Mouse (Mus musculus) CH12F3 (cell line): Measurements from ENCODE around the gene Itga6.

Experiments used
- in situ Hi-C: fragments of 300-500 bp; cut with MboI; formaldehyde crosslinking; loops from 2 replicates; pipeline ENCODE4 v1.14.3; 2020; ENCODE audit warnings: low sequenced_read_pairs

Itga6 gene

DNA sequence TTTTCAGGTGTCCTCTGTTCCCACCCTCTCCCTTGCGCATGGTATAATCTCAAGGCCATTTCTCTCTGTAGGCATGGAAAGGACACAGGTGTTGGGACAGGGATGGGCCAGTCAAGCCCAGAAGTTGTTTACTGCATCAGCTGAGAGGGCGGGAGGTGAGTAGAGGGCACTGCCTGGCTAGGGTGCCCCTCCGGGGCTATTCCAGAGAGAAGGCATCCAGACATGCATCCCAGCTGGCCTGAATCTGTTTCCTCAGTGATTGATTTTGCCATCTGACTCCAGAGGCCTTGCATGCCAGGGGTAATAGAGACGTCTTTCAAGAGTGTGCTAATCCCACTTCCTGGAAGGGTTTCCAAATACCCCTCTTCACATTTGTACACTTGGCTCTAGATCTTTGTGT, 14.7 kb downstream of the Itga6 start:
- in situ Hi-C loops = no loop called here

DNA sequence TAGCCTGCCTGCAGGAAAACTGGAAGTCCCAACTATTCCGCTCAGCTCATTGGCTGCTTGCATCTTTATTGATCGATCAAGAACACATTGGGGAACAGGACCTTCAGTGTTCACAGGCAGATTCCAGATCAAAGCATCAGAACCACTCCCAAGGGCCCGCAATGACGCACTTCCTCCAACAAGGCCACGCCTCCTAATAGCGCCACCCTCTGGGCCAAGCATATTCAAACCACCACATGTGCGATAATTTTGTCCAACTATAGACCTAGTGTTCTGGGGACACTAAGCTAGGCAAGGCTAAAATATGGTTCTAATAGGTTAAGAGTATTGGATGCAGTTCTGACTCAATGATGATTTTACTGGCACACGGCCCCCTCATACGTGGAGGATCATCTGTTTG, 15.7 kb downstream of the Itga6 start:
- in situ Hi-C loops = no loop called here

DNA sequence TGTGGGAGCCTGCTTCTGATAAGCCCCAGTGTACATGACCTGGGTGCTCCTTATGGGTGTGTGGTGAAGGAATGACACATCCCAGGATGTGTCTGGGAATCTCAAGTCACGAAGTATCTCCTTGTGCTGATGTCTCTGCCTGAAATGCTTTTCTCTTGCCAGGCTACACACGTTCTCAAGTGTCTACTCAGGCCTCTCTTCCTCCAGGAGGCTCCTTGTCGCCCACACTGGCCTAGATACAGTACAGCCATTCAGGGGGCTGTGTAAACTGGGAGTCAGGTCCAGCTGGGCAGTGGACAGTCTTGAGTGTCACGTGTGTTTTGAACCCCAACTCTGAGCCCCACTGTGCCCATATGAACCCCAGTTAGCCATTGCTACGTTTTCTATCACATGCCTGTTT, 19.1 kb downstream of the Itga6 start:
- in situ Hi-C loops = no loop called here

DNA sequence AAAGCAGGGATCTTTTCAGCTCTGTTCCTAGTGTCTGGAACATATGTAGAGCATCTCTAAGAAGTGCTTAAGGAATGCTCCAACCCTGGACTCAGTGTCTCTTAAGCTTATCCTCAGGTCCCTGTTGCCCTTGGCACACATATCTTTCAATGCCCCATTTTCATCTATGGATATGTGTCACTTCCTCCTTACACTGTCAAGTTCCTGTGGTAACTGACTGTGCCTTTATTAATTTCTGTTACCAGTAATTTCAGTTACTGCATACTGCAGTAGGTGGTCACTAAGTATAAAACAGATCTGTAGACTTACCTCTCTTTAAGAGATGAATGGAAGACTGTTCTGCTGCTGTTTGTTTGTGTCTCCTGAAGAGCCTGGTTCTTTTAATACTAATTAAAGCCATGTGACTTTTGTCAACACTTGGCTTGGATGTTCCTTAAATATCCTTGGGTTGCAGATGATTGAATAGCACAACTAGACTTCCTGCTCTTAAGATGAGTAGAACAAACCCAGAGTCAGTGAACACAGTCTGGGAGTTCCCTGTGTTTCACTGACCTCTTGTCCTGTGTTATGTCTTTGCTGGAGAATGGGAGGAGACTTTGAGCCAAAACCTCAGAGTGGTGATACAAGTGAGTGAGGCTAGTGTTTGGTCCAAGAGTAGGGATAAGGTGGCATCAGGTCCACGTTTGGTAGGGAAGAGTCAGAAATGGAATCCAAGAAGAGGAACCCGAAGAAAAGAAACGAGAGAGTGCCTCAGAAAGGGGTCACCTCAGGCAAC, 19.7 kb downstream of the Itga6 start:
- in situ Hi-C loops = no loop called here

DNA sequence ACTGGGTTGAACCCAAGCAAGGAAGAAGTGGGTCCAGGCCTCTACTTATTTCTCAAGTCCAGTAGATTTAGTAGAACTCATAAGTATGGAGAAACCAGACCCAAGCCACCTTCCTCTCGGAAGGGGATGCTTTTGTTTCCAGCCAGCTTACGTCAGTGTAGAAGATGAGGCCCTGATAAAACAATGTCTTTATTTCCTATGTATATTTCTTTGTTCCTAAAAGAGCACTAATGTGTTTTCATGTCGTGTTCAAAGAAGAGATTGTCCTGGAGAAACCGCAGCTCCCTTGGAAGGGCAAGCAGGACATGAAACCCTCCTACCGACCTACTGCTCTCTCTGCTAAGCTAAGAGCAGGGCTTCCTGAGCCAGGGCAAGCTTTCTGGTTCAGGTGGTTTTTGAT, 20.6 kb downstream of the Itga6 start:
- in situ Hi-C loops = no loop called here

DNA sequence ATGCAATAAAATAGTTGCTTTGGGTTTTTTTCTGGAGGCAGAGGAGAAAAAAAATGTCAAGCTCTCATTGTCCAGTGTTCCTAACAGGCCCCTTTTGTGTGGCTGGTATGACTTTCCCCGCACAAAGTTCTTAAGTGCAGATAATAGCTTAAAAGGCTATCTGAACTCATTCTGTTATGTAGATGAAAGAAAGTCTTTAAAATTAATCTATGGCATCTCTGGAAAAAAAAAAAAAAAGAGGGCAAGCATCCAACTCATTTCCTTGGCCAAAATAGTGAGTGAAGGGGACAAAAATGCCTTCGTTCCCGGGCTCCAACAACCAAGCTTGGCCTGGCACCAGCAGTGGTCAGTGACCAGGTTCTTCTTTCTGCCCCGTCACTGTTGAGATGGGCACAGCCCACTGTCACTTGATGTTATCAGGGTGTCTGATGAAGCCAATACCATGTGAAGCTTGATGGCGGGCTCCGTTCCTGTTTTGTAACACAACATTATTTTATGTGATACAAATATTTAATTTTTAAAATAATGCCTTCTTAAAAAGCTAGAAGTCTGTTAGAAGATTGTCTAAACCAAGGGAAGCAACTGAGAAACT, 21.7 kb downstream of the Itga6 start:
- in situ Hi-C loops = no loop called here

DNA sequence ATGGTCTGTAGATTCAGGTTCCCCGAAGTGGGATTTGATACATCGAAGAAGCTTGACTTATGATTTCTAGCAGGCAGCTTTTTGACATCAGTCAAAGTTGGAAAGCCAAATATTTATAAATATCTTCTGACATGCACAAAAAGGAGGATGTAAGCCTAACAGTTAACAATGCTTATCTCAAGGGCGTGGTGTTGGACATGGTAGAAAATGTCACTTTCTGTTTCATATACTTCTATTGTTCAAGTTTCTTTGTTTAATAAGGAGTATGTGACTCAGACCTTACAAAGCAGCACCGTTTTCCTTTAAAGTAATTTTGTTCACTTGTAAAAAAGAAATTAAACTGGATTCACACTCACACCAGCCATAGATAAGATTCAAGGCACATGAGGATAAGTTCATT, 26.3 kb downstream of the Itga6 start:
- in situ Hi-C loops = no loop called here

DNA sequence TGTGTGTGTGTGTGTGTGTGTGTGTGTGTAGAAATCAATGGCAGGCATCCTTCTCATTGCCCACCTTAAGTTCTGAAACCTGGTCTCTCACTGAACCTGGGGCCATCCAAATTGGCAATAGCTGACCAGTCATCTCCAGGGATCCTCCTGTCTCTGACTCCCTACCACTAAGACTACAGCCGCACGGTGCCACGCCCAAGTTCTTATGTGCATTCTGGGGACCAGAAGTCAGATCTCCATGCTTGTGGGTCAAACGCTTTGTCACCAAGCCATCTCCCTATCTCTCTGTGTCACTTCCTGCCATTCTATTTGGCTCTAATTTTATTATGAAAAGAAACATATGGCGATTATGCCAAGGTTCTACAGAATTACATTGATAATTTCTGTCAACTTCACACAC, 28.3 kb downstream of the Itga6 start:
- in situ Hi-C loops = no loop called here

DNA sequence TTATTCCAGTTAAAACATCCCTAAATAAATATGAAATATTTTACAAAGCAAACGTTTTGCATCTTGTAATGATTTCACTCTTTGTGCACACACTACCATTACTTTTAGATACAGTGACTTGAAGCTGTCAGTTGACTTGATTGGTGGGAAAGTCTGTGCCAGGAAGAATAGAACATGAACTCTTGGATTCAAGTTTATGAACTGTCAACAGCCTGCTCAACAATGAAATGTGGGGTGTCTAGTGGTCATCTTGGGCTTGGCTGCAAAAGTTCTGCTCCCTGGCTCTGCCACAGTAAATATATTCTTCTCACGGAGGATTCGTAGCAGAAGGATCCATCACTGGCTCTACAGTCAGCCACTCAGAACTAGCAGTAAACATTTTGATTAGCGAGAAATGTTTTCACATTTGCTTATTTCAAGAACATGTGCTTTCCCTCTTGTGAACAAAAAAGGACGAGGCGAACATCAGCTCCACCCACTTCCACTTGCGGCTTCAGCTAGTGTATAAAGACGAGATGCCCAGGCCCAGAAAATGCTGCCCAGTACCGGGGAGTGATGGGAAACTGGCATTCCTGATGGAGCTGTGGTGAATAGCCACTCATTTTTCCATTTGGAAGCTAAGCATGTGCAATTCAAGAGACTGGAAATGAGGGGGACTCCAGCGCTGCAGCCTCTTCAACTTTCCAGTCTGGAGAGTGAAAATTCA, 29.0 kb downstream of the Itga6 start:
- in situ Hi-C loops = no loop called here

DNA sequence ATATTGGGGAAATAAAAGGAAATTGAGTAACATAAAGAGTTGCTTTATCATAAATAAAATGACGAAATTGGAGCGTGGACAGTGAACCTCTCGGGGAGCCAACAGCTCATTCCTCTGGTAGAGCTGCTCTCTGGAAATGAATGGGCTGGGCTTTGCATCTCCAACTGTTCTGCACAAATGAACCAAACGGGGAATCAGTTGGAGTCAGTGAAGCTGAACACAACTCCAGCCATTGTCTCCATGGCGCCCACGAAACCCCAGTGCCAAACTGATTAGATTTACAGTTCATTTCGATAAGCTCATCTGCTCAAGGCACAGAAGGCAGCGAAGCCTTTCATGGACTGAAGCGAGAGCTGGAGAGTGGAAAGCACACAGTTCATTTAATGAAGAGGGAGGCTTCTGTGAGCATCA, 29.8 kb downstream of the Itga6 start:
- in situ Hi-C loops = no loop called here

DNA sequence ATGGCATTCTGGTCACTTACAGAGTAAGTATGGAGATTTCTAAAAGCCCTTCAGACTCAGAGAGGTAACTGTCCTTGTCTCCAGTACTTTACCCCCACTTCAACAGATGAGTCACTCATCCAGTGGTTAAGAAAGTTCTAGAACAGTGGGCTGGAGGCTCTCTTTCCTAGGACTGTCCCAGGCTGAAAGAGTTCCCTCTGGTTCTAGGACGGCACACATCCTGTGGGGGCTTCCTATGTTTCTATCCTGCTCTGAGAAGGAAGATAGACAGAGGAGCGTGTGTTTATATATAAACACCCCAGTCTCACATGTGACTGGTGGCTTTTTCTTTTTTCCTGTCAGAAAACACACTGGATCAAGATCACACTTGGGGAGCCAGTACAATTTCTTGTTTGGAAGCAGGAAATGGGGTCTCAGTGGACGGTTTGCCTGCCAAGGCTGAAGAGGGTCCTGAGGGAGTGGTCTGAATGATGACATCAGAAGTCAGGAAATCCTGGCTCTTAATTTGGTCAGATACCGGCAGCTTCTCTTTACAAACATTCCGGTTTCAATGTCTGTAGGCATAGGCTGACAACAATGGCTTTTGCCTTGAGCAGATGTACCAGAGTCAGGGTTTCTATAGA, 34.0 kb downstream of the Itga6 start:
- in situ Hi-C loops = no loop called here

DNA sequence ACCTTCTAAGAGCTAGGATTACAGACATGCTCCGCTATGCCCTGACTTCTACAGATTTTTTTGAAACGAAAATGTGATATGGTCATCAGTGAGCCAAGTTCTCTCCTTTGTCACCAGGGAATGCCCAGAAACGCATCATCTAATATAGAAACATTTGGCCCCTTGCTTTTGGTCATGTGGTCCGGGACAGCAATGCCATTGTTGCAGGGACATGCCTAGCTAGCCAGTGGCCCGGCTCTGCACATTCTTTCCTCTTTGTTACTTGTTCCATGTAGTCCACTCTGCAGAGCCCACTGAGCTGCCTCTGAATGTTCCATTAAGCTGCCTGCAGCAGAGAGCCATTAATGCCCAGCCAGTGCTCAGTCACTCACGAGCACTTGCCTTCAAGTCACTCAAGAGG, 34.6 kb downstream of the Itga6 start:
- in situ Hi-C loops = no loop called here

DNA sequence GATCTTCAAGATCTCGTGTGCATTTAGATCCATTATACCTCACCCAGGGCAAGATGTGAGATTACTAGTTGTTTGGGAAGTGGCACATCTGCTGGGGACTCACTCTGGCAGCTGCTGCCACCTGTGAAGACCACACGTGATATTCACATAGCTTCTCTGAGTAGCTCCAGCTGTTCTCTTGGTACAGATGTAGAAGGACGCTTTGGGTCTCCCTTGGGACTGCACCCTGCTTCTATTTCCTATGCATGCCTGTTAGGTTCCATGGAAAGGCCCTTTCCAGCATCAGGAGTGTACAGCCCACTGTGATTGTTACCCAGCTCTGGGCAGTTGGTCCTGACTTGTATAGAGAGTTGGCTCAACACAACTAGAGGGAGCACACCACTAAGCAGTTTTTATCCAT, 39.8 kb downstream of the Itga6 start:
- in situ Hi-C loops = no loop called here

DNA sequence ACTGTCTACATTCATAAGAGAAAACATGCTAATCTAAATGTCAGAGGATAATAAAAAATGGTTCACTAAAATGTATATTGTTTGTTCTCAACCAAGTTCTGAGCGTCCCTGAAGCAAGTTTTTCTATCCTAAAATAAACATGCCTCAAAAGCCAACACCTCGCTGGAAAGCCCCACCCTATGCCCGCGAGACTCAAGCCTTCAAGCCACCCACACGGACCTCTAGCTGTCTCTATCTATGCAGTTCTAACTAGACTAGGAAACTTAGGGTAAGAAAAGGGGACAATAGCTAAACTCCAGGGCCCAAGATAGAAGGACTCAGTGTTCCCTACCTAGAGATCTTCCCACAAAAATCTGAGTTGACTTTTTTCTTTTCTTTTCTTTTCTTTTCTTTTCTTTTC, 40.6 kb downstream of the Itga6 start:
- in situ Hi-C loops = no loop called here

DNA sequence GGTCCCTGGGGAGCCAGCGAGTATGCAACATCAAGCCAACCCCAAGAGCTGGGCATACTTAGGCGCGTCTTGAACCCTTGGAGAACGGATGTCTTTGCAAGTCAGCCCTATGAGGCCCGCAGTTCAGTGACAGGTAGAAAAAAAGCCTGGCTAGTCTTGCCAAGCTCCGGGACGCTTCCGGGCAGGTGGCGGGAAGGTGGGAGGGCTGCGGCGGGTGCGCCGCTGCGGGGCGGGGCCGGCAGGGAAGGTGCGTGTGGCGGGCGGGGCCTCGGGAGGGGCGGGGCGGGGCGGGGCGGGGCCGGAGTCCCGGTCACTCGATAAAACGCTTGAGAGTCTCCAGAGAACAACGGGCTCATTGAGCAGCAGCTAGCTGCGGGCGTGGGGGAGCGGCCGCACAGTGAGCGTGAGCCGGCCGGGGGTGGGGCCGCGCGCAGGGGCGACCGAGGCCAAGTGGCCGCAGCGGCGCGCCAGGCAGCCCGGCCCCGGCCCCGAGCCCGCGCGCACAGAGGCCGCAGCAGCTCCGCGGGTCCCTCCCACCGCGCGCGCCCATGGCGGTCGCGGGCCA, 41.3 kb downstream of the Itga6 start:
- in situ Hi-C loops = no loop called here

DNA sequence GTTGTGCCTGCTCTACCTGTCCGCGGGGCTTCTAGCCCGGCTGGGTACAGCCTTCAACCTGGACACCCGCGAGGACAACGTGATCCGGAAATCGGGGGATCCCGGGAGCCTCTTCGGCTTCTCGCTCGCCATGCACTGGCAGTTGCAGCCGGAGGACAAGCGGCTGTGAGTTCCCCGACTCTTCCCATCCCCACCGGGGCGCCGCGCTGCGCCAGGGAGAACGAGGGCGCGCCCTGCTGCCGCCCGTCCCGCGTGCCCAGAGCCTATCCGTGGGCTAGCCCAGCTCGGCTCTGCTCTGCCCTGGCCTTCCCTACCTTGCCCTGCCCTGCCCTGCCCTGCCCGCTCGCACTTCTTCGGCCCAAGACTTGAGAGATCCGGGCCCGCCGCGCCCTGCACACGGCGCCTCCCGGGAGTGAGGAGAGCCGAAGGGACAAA, 41.8 kb downstream of the Itga6 start:
- in situ Hi-C loops = no loop called here

DNA sequence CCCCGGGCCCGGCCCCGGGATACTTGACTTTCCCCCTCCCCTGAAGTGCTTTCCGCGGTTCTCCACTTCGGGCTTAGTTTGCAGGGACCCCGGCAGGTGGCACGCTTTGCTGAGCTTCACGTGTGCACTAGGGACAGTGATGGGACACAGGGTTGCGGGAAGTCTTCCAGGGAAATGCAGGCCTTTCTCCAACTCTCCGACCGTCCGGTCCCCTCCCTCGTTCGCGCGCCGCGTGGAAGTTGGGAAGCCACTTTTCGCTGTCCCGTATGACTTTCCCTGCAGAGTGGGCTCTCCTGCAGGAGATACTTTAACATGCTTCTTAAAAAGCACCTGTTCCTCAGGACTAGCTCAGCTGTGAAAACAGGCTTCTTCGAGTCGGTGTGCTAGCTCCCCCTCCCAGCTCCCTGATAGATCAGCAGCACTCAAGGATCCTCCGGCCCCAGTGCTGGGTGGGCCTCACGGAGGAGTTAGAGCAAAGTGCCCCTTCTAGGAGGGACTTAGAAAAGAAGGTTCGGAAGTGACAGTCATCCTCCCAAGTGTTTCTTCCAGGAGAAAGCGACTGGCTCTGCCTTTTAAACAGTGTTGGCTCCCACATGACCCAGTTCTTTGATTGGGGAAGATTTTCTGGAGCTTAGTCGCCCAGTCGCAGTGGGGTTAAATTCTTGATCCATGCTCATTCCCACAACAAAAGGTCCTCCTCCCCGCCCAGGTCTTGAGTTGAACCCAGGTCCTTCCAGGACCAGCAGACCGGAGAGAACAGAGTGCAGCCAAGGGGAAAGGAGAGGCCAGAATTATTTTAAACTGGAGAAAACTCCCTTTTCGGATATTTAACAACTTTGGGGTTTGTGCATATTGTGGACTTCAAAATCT, 42.4 kb downstream of the Itga6 start:
- in situ Hi-C loops = no loop called here

DNA sequence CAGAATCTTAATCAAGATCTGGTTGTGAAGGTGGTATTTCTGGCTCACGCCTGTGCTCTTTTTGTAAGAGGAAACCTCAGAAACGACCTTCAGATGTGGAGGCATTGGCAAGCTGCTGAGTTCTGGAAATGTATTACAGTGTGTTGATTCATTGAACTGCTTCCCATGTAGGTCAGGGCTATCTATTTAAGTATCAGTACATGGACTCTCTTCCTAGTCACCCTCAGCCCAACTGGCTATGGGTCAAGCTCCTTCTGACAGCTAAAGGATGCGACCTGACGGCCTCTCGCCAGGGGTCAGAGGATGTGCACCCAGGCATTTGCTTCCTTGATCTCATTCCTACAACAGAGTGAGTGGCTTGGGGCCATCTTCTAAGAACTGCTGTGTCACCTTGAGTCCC, 45.3 kb downstream of the Itga6 start:
- in situ Hi-C loops = no loop called here

DNA sequence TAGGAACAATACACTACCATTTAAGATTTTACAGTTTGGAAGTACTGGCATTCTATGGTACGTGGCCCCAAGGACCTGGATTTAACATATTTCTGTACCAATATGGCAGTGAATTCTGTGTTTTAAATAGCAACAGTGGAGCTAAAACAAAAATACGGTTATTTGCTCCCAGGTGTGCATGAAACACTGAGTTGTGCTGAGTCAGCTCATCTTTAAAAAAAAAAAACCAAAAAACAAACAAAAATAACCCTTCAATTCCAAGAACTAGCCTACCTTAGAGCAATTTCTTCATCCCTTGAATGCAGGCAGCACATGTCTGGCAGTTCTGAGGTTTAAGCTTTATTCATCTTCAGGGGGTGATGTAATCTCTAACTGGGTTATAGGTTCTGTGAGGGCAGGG, 45.8 kb downstream of the Itga6 start:
- in situ Hi-C loops = no loop called here

DNA sequence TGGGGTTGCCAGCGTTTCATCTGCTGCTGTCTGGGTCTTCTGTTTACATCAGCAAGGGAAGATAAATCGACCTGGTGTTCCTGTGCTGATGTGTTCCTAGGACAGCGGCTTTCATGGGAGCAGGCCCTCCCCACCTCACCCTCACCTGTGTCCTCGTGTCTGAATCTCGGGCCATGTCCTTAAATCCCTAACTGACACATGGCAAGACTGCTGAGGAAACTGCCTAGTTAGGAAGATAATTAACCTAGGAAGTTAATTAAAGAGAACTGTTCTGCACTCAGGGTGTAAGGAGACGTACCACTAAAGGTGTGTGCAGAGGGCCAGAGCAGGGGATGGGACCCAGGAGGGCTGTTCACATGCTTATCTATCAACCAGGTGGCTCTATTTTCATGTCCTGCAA, 48.7 kb downstream of the Itga6 start:
- in situ Hi-C loops = no loop called here

DNA sequence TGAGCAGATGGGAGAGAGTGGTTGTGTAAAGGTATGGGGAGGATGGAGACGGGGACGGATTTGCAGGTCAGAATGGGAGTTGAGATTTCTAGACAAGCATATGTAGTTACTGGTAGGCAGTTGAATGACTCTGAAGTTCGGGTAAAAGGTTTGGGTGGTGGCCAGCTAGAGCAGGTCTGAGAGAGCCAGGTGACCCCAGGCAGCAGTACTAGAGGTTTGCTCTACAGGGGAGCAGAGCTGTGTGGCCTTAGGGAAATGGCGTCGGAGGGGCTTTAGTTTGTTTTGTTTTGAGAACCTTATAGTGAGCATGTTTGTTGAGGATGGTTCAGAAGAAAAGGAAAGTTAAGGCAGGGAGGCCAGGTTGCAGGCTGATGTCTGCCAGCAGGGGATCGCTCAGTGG, 51.4 kb downstream of the Itga6 start:
- in situ Hi-C loops = no loop called here
